Mouse (Mus musculus) embryo, embryonic 11 days (tissue): ENCODE data around the gene Ufsp2.

ENCODE experiments used
- DNase-seq: peaks from one replicate; pipeline ENCODE4 v3.0.0-alpha.2; 2015

The Ufsp2 gene

GRCm38 (mm10) chr8:46022203-46022602, 46.9 kb downstream of the Ufsp2 start:
- no peak for DNase-seq

DNA sequence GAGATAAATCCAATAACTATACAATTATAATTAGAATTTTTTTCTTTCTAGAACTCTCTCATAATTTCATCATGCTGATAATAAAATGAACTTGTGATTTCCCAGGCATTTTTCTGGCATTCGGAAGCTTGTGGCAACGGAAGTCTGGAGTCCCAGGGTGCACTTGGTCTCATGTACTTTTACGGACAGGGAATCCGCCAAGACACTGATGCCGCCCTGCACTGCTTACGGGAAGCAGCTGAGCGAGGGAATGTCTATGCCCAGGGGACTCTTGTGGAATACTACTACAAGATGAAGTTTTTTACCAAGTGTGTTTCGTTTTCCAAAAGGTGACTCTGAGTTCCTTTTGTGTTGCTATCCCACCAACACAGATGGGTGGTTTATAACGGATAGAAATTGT, 47.4 kb downstream of the Ufsp2 start:
- DNase-seq, result no peak

DNA sequence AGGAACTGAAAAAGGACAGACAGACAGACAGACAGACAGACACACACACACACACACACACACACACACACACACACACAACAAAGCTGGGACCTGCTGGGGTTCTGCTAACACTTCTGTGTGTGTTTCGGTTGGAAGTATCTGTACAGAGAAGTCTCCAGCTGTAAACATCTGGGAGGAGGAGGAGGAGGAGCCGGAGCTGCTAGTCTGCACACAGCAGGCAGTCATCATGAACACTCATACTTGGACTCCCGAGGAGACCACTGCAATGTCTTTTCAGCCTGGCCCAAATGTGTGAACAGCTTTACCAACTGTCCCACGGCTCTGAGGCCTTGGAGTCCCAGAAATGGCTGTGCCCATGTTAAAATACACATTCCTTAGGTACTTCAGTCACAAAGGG, 49.1 kb downstream of the Ufsp2 start:
- no peak for DNase-seq

DNA sequence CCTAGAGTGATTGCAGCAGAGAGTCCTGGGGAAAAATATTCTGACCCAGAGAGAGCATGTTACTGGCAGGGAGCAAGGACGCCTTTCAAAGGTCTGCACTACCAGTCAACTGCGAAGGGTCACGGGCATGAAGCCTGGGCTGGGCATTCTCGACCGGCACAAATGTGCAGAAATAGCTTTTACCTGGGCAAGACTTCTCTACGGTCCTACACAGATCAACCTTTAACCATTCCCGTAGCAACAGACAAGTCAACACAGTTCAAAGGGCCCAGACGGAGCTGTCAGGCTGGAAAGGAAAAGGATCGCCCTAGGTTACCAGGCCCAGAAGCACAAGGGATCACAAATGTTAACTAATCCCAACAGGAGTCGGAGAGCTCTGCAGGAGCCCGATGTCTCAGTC, 60.9 kb downstream of the Ufsp2 start:
- DNase-seq, result no peak

GRCm38 (mm10) chr8:46039666-46040065, 64.3 kb downstream of the Ufsp2 start:
- no peak for DNase-seq

GRCm38 (mm10) chr8:46040260-46040659, 64.9 kb downstream of the Ufsp2 start:
- no peak for DNase-seq
